Mouse (Mus musculus) adrenal gland, adult 2 months (tissue): ENCODE results near the gene Tle6. TPM values are rescaled to one million over a fixed set of nuclear protein-coding genes. Genes with fewer than 3 reads are reported as not detected.

ENCODE experiments used
- DNase-seq: peaks from one replicate; pipeline ENCODE4 v3.0.0; 2021
- polyA plus RNA-seq: library from polyadenylated mRNA; depleted of rRNA; stranded (reverse); fragments of >200 nt; gene quantifications from 2 replicates; pipeline ENCODE4 v1.2.3, GENCODE M21; 2012; rRNA removed
- total RNA-seq, 2 experiments: library from RNA; stranded (reverse); gene quantifications; 2 replicates each; pipeline ENCODE4 v1.2.3; 2021

Gene Tle6
- total and polyA plus RNA-seq, 3 experiments, result 24.0 to 59.6 (median 49.5) TPM

DNA sequence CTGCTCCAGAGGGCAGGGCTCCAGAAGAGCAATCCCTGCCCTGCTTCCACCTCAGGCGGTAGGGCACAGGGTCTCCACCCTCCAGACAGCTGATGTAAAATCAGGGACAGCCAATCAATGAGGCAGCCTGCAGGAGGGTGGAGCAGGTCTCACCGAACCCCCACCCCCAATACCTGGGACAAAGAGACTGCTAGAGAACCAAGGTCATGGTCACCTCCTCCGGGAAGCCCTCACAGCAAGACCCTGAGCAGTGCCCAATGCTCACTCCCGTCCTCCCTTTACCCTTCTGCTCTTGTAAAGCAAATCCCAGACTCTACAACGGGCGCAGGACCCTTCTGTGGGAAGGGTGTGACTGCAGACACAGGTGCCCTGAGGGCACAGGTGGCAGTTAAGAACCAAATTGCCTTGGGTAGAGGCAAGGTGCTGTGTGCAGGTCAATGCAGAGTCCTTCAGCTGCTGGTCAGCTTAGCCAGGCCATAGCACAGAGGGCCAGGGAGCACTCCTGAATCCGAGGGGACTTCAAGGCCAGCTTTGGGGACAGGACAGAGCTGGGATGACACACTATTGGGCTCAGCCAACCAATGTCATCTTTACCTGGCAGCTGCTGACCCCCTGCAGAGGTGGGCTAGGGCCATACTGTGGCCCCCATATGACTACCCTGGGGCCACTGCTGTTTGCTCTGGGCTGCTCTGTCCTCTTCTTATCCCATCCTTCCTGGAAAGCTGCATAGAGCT is 58.0 kb downstream of the Tle6 start:
- DNase-seq, result no peak

DNA sequence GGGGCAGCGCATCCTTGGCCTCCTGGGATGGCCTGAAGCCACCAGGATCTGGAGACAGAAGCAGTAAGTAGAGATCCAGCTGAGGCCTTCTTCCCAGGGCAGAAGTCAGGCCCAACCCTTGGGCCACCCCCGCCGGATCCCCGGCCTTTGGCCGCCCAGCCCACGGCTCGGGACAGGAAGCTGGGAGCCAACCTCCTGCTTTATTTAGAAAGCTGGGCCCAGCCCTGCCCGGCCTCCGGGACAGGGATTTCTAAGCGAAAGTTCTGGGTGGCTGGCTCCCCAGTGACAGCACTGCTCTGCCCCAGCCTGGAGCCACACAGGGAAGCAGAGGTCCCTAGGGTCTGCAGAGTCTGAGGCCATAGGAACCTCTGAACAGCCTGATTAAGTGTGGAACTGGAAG is 59.1 kb downstream of the Tle6 start:
- DNase-seq, result peak; percentile 80

DNA sequence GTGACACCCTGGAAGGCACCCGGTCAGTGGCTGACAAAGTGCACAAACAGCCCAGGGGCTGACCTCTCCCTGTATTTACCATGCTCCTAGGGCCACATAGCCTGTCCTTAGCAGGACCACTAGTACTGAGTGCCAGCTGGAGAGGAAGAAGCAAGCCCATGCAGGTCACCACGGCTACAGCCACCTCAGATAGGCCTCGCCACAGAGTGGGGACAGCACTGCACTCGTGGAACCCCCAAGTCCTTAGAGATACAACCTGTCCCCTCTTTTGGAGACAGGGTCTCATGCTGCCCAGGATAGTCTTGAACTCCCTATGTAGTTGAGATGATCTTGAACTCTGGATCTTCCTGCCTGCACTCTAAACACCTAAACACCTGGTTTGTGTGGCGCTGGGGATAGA is 59.5 kb downstream of the Tle6 start:
- DNase-seq, result no peak

Other genes with a start within 250 kb of the Tle6 start
- gene Mfsd12, start 243.6 kb downstream of the Tle6 start, total RNA-seq, result 10 to 100 TPM; 15.3 to 16.5 TPM
- 69.3 and 77.4 TPM in 2 replicates for gene Mfsd12, start 243.6 kb downstream of the Tle6 start, polyA plus RNA-seq
- gene 4930404N11Rik, start 235.3 kb downstream of the Tle6 start, total RNA-seq, result 1 to 10 TPM; 1.2 to 3.6 TPM
- gene 4930404N11Rik, start 235.3 kb downstream of the Tle6 start, polyA plus RNA-seq, result 9.7 and 12.4 TPM in 2 replicates
- 10 to 100 TPM; 40.7 to 45.0 TPM for gene Fzr1, start 222.6 kb downstream of the Tle6 start, total RNA-seq
- 95.6 and 103 TPM in 2 replicates for gene Fzr1, start 222.6 kb downstream of the Tle6 start, polyA plus RNA-seq
- 10 to 100 TPM; 39.6 to 54.3 TPM for gene Dohh, start 216.6 kb downstream of the Tle6 start, total RNA-seq
- 125 and 132 TPM in 2 replicates for gene Dohh, start 216.6 kb downstream of the Tle6 start, polyA plus RNA-seq
- gene Gm48551, start 216.6 kb downstream of the Tle6 start, total RNA-seq, result 1 to 10 TPM; 1.8 to 2.5 TPM
- 2.9 and 6.7 TPM in 2 replicates for gene Gm48551, start 216.6 kb downstream of the Tle6 start, polyA plus RNA-seq
- 1 to 10 TPM in 1 of 2 experiments, not detected in 1; 1.4 TPM for gene Gm48552, start 212.1 kb downstream of the Tle6 start, total RNA-seq
- gene Gm48552, start 212.1 kb downstream of the Tle6 start, polyA plus RNA-seq, result 2.5 and 4.4 TPM in 2 replicates
- gene Smim24, start 208.0 kb downstream of the Tle6 start, total RNA-seq, result 1 to 10 TPM; 1.4 to 1.6 TPM
- gene Smim24, start 208.0 kb downstream of the Tle6 start, polyA plus RNA-seq, result 4.5 and 5.4 TPM in 2 replicates
- 100 to 1,000 TPM in 1 of 2 experiments, 10 to 100 TPM in 1; 80.8 to 126 TPM for gene Nfic, start 145.4 kb downstream of the Tle6 start, total RNA-seq
- gene Nfic, start 145.4 kb downstream of the Tle6 start, polyA plus RNA-seq, result 142 and 171 TPM in 2 replicates
- gene Celf5, start 118.4 kb downstream of the Tle6 start, total RNA-seq, result under 1 TPM; 0.55 to 0.78 TPM
- 1.4 and 2.2 TPM in 2 replicates for gene Celf5, start 118.4 kb downstream of the Tle6 start, polyA plus RNA-seq
- 100 to 1,000 TPM; 111 to 123 TPM for gene Ncln, start 104.7 kb downstream of the Tle6 start, total RNA-seq
- 562 and 856 TPM in 2 replicates for gene Ncln, start 104.7 kb downstream of the Tle6 start, polyA plus RNA-seq
- 1 to 10 TPM in 1 of 2 experiments, under 1 TPM in 1; 0.98 to 1.6 TPM for gene S1pr4, start 100.9 kb downstream of the Tle6 start, total RNA-seq
- gene S1pr4, start 100.9 kb downstream of the Tle6 start, polyA plus RNA-seq, result 3.5 and 3.6 TPM in 2 replicates
- 1 to 10 TPM; 1.1 to 2.2 TPM for gene Gna15, start 76.8 kb downstream of the Tle6 start, total RNA-seq
- 1.4 and 1.9 TPM in 2 replicates for gene Gna15, start 76.8 kb downstream of the Tle6 start, polyA plus RNA-seq
- gene Gna11, start 55.9 kb downstream of the Tle6 start, total RNA-seq, result 10 to 100 TPM; 76.6 to 86.0 TPM
- gene Gna11, start 55.9 kb downstream of the Tle6 start, polyA plus RNA-seq, result 122 and 124 TPM in 2 replicates
- 1,000 to 10,000 TPM; 1,028 to 1,195 TPM for gene Aes, start 41.6 kb downstream of the Tle6 start, total RNA-seq
- gene Aes, start 41.6 kb downstream of the Tle6 start, polyA plus RNA-seq, result 3,784 and 4,442 TPM in 2 replicates
- gene Tle2, start 26.5 kb downstream of the Tle6 start, total RNA-seq, result 10 to 100 TPM; 50.4 to 51.0 TPM
- gene Tle2, start 26.5 kb downstream of the Tle6 start, polyA plus RNA-seq, result 417 and 691 TPM in 2 replicates
- gene BC025920, start 5.2 kb upstream of the Tle6 start, total RNA-seq, result 1 to 10 TPM; 1.1 to 2.3 TPM
- 0.26 and 0.59 TPM in 2 replicates for gene BC025920, start 5.2 kb upstream of the Tle6 start, polyA plus RNA-seq
- gene Sirt6, start 26.7 kb upstream of the Tle6 start, total RNA-seq, result 10 to 100 TPM; 16.0 to 18.3 TPM
- 52.3 and 59.9 TPM in 2 replicates for gene Sirt6, start 26.7 kb upstream of the Tle6 start, polyA plus RNA-seq
- 10 to 100 TPM; 20.0 to 23.7 TPM for gene Ankrd24, start 27.5 kb upstream of the Tle6 start, total RNA-seq
- gene Ankrd24, start 27.5 kb upstream of the Tle6 start, polyA plus RNA-seq, result 91.0 and 112 TPM in 2 replicates
- gene Gm10778, start 48.0 kb upstream of the Tle6 start, total RNA-seq, result 1 to 10 TPM; 2.1 to 3.1 TPM
- gene Gm10778, start 48.0 kb upstream of the Tle6 start, polyA plus RNA-seq, result 0.09 and 0.11 TPM in 2 replicates
- gene Zfp433, start 103.8 kb upstream of the Tle6 start, total RNA-seq, result 1 to 10 TPM; 5.4 to 6.8 TPM
- gene Zfp433, start 103.8 kb upstream of the Tle6 start, polyA plus RNA-seq, result not detected in 2 replicates
- 1 to 10 TPM; 1.3 to 2.9 TPM for gene Gm3055, start 170.1 kb upstream of the Tle6 start, total RNA-seq
- gene Gm3055, start 170.1 kb upstream of the Tle6 start, polyA plus RNA-seq, result 0.02 and 0.04 TPM in 2 replicates
- gene Gm4767, start 211.1 kb upstream of the Tle6 start, total RNA-seq, result 1 to 10 TPM in 1 of 2 experiments, under 1 TPM in 1; 0.72 to 2.7 TPM
- not detected in 2 replicates for gene Gm4767, start 211.1 kb upstream of the Tle6 start, polyA plus RNA-seq